Mouse (Mus musculus): ENCODE measurements at regions not wholly inside any gene's neighbourhood (a gene's known extent, or its start where the extent isn't known, plus 50 kb on each side); places are given as distances from the start of the nearest gene placed in this dataset.

GRCm38 (mm10) chr12:98370771-98371170 is 102.3 kb downstream of the Gpr65 start:
- dilution Hi-C loops (cut with MboI; ENCODE audit: extremely low pct_ligation_motif_present, extremely low pct_unique_long_range_greater_than_20kb, low sequenced_read_pairs) = no loop called here
- Histone ChIP-seq H3K9me3 (replicated peaks; ENCODE audit: low read length) (no peaks in the 10 kb centered on the region), H3K4me3 (replicated peaks in 1 of 3; ENCODE audit: low read depth in 2 of 3, low read length in 2 of 3, poor library complexity in 1 of 3) (no peak overlapping the region), H3K4me2 (ENCODE audit: insufficient read depth, low read depth, poor library complexity, severe bottlenecking) (no peak overlapping the region; the same call in 1 of the 2 replicates), H3K27ac (ENCODE audit: insufficient read depth, low read depth) (no peak overlapping the region), H3K4me1 (ENCODE audit: control insufficient read depth in 1 of 2, insufficient read depth in 2 of 2) (peaks cover 8 to 27% of the 10 kb centered on the region in 2 experiments; a peak in 3 of 4 replicates), H3K36me3 (replicated peaks in 1 of 2; ENCODE audit: control insufficient read depth in 1 of 2, insufficient read depth in 1 of 2, low read length in 1 of 2) (no peaks in the 10 kb centered on the region), H3K79me2 (replicated peaks; ENCODE audit: control insufficient read depth, extremely low read depth, insufficient read depth, poor library complexity, severe bottlenecking) (no peaks in the 10 kb centered on the region), H3K27me3 (replicated peaks) (no peaks in the 10 kb centered on the region), H3K9ac (ENCODE audit: insufficient read depth, low read depth) (no peak overlapping the region)
- in situ Hi-C loops (cut with MboI; ENCODE audit: low pct_ligation_motif_present, low pct_unique_long_range_greater_than_20kb, low sequenced_read_pairs) = no loop called here
- peak; percentile 38 for DNase-seq (ENCODE audit: extremely low read depth)
- TF ChIP-seq JUND (conservative IDR thresholded peaks at IDR 0.05; ENCODE audit: low read depth, low read length) = peak; percentile 19; the same call in 1 of the 2 replicates
- no peak for TF ChIP-seq TCF12 (IDR thresholded peaks at IDR 0.05; ENCODE audit: low read depth, low read length)
- peak; percentile 80 for TF ChIP-seq IRF4 (IDR thresholded peaks at IDR 0.05; ENCODE audit: low read depth, low read length)
- TF ChIP-seq CTCF (conservative IDR thresholded peaks at IDR 0.05 in 1 of 2, IDR thresholded peaks at IDR 0.05 in 1 of 2; ENCODE audit: low read depth in 2 of 2, low read length in 2 of 2) = no peak
- TF ChIP-seq TBP (conservative IDR thresholded peaks at IDR 0.05; ENCODE audit: low read depth, low read length) = no peak
- TF ChIP-seq BHLHE40 (IDR thresholded peaks at IDR 0.05; ENCODE audit: low read depth, low read length) = peak; percentile 89
- peak; percentile 75 for TF ChIP-seq EP300 (IDR thresholded peaks at IDR 0.05; ENCODE audit: low read length)
- TF ChIP-seq POLR2AphosphoS2 (IDR thresholded peaks at IDR 0.05; ENCODE audit: low read depth, low read length) = no peak
- no peak for TF ChIP-seq POLR2A (IDR thresholded peaks at IDR 0.05; ENCODE audit: low read depth, low read length)

DNA sequence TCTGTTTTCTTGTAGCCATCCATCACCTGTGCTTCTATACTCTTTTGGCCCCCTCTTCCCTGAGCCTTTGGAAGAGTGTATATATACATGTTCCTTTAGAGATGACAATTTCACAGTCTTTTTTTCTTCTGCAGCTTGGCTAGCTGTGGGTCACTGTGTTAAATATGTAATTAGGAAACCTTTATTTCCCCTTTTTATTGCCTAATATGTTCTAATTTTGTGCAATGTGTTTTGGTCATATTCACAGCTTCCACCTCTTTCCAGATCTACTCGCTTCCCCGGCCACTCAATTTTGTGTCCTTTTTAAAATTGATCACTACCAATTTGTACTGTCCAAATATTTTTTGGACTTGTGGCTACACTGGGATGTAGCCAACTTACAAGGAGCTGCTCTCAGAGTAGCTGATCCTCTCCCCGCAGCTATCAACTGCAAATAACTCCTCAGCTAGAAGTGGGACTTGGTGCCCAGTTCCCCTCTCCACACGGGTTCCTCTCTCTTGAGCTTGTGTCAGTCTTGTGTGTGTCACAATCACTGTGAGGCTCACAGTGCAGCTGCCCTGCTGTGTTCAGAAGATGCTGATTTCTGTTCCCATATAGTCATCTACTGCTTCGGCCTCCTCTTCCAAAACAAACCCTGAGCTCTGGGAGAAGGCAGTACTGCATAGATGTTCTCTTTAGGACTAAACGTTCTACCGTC is 106.9 kb downstream of the Gpr65 start:
- no peak overlapping the region for H3K9ac ChIP-seq (ENCODE audit: insufficient read depth, low read depth)
- no peak overlapping the region for H3K4me3 ChIP-seq (replicated peaks in 1 of 3; ENCODE audit: low read depth in 2 of 3, low read length in 2 of 3, poor library complexity in 1 of 3)
- no peaks in the 10 kb centered on the region for H3K36me3 ChIP-seq (replicated peaks in 1 of 2; ENCODE audit: control insufficient read depth in 1 of 2, insufficient read depth in 1 of 2, low read length in 1 of 2)
- dilution Hi-C loops (cut with MboI; ENCODE audit: extremely low pct_ligation_motif_present, extremely low pct_unique_long_range_greater_than_20kb, low sequenced_read_pairs) = no loop called here
- no peaks in the 10 kb centered on the region for H3K79me2 ChIP-seq (replicated peaks; ENCODE audit: control insufficient read depth, extremely low read depth, insufficient read depth, poor library complexity, severe bottlenecking)
- no peak overlapping the region for H3K4me2 ChIP-seq (ENCODE audit: insufficient read depth, low read depth, poor library complexity, severe bottlenecking)
- in situ Hi-C loops (cut with MboI; ENCODE audit: low pct_ligation_motif_present, low pct_unique_long_range_greater_than_20kb, low sequenced_read_pairs) = no loop called here
- no peak overlapping the region for H3K27ac ChIP-seq (ENCODE audit: insufficient read depth, low read depth)
- H3K27me3 ChIP-seq (replicated peaks) = no peaks in the 10 kb centered on the region
- DNase-seq (ENCODE audit: extremely low read depth) = no peak
- TF ChIP-seq ELF1 (IDR thresholded peaks at IDR 0.05; ENCODE audit: low read depth, low read length) (no peak), ZNF384 (IDR thresholded peaks at IDR 0.05; ENCODE audit: low read depth, low read length) (no peak), ZMIZ1 (IDR thresholded peaks at IDR 0.05; ENCODE audit: low read depth, low read length) (no peak), NRF1 (IDR thresholded peaks at IDR 0.05; ENCODE audit: low read depth, low read length) (no peak), BHLHE40 (IDR thresholded peaks at IDR 0.05; ENCODE audit: low read depth, low read length) (no peak), IRF4 (IDR thresholded peaks at IDR 0.05; ENCODE audit: low read depth, low read length) (no peak), POLR2A (IDR thresholded peaks at IDR 0.05; ENCODE audit: low read depth, low read length) (no peak), JUN (IDR thresholded peaks at IDR 0.05; ENCODE audit: insufficient read depth, low read depth, low read length) (no peak), HCFC1 (IDR thresholded peaks at IDR 0.05; ENCODE audit: low read depth, low read length) (no peak), MEF2A (IDR thresholded peaks at IDR 0.05; ENCODE audit: borderline replicate concordance, low read depth, low read length) (no peak), MXI1 (IDR thresholded peaks at IDR 0.05; ENCODE audit: low read depth, low read length) (no peak), USF2 (conservative IDR thresholded peaks at IDR 0.05; ENCODE audit: low read depth, low read length) (no peak), CHD2 (IDR thresholded peaks at IDR 0.05; ENCODE audit: low read length) (no peak), RCOR1 (conservative IDR thresholded peaks at IDR 0.05; ENCODE audit: low read depth, low read length) (no peak), GABPA (IDR thresholded peaks at IDR 0.05; ENCODE audit: insufficient replicate concordance, low read depth, low read length) (no peak), JUND (conservative IDR thresholded peaks at IDR 0.05; ENCODE audit: low read depth, low read length) (no peak), NELFE (IDR thresholded peaks at IDR 0.05; ENCODE audit: low read depth, low read length) (no peak), ETS1 (conservative IDR thresholded peaks at IDR 0.05; ENCODE audit: low read depth, low read length) (no peak), MAX (IDR thresholded peaks at IDR 0.05; ENCODE audit: low read length) (no peak)
- peaks cover 5 to 17% of the 10 kb centered on the region in 2 experiments; a peak in 3 of 4 replicates for H3K4me1 ChIP-seq (ENCODE audit: control insufficient read depth in 1 of 2, insufficient read depth in 2 of 2)
- no peaks in the 10 kb centered on the region for H3K9me3 ChIP-seq (replicated peaks; ENCODE audit: low read length)
